29 mouse cellular contexts compared by ENCODE assay signal in the genomic region with DNA sequence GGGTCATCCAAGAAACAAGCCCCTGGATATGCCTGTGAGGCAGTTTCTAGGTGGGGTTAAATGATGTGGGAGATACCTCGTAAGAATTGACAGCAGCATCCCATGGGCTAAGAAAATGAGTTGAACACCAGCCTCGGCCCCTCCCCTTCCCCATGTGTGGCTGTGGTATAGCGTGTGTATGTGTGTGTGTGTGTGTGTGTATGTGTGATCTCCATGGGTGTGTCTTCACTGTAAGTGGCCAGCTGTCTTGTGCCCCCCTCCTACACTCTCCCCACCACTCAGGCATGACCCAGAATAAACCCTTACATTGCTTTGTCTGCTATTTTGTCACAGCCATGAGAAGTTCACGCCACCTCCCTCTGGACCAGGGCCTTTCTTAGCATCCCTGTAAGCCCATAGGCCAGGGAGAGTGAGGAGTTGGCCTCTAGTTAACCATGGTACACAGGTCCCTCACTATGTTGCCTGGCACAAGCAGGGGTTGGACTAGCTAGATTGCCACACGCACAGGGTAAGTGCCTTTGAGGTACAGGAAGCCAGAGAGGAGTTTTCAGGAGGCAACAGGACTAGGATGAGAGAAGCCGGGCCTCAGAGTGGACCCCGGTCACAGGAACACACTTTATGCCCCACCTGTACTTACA. TPM values are rescaled to one million over a fixed set of nuclear protein-coding genes. Genes with fewer than 3 reads are reported as not detected.
A peak's percentile ranks its signal among the peaks of the same experiment; 100 is the strongest.
DNase-seq lines count a peak whose midpoint lies in the region; ATAC-seq and TF ChIP-seq lines count a peak whose summit lies in the region.
"Had no signal": no experiment of that assay in that cellular context is flagged by ENCODE, and none has a peak within 500 bp of the region (broad histone marks: within the 10 kb centered on the region; RNA-seq: fewer than 3 reads in every experiment).

No protein-coding gene starts in this region.

- H3K4me3 ChIP-seq in hindbrain, embryonic 13.5 days: no peak overlapping the region
- no peak overlapping the region for H3K4me3 ChIP-seq in hindbrain, embryonic 10.5 days
- no peak overlapping the region for H3K4me3 ChIP-seq in liver, adult 2 months (ENCODE audit: insufficient read depth, low read depth, low read length)
- H3K4me3 ChIP-seq in liver, embryonic 11.5 days (ENCODE audit: low read depth, low read length): no peak overlapping the region
- H3K4me3 ChIP-seq in lung, embryonic 16.5 days (ENCODE audit: low read length): no peak overlapping the region
- H3K4me3 ChIP-seq in lung, adult 2 months (replicated peaks; ENCODE audit: extremely low read depth, low read depth, low read length): no peak overlapping the region
- H3K4me3 ChIP-seq: embryonic facial prominence, embryonic 15.5 days; erythroblast, embryonic 14.5 days; forebrain, embryonic 10.5 days; gastrocnemius, adult 2 months; heart, embryonic 12.5 days had no signal

- peak overlapping the region; percentile 30; the same call in 1 of the 2 replicates for H3K27ac ChIP-seq in hindbrain, embryonic 13.5 days
- no peak overlapping the region for H3K27ac ChIP-seq in hindbrain, embryonic 10.5 days
- no peak overlapping the region for H3K27ac ChIP-seq in liver, adult 2 months (replicated peaks; ENCODE audit: insufficient read depth, low read depth, low read length)
- no peak overlapping the region for H3K27ac ChIP-seq in liver, embryonic 11.5 days (ENCODE audit: low read depth, low read length)
- peak overlapping the region; percentile 82 for H3K27ac ChIP-seq in lung, embryonic 16.5 days (ENCODE audit: low read length)
- H3K27ac ChIP-seq: embryonic facial prominence, embryonic 15.5 days; forebrain, embryonic 10.5 days; gastrocnemius, adult 2 months had no signal

- WGBS in hindbrain, embryonic 13.5 days: 91% methylated on average over 7 of the region's 7 CpGs
- WGBS in hindbrain, embryonic 10.5 days: 86% methylated on average over 7 of the region's 7 CpGs
- 75% methylated on average over 7 of the region's 7 CpGs for WGBS in liver, adult 2 months
- 83% methylated on average over 7 of the region's 7 CpGs for WGBS in liver, embryonic 11.5 days
- WGBS in lung, embryonic 16.5 days: 76% methylated on average over 7 of the region's 7 CpGs
- WGBS in lung, adult 2 months: 82% methylated on average over 7 of the region's 7 CpGs

- H3K4me2 ChIP-seq in hindbrain, embryonic 13.5 days: no peak overlapping the region
- no peak overlapping the region for H3K4me2 ChIP-seq in liver, embryonic 11.5 days
- no peak overlapping the region for H3K4me2 ChIP-seq in lung, embryonic 16.5 days (ENCODE audit: low read depth, low read length)
- H3K4me2 ChIP-seq: embryonic facial prominence, embryonic 15.5 days; heart, embryonic 12.5 days had no signal

- H3K9me3 ChIP-seq in hindbrain, embryonic 13.5 days: no peaks in the 10 kb centered on the region
- no peaks in the 10 kb centered on the region for H3K9me3 ChIP-seq in hindbrain, embryonic 10.5 days
- no peaks in the 10 kb centered on the region for H3K9me3 ChIP-seq in liver, embryonic 11.5 days (ENCODE audit: control insufficient read depth, low read length)
- no peaks in the 10 kb centered on the region for H3K9me3 ChIP-seq in lung, embryonic 16.5 days (ENCODE audit: control insufficient read depth, low read length)
- H3K9me3 ChIP-seq: embryonic facial prominence, embryonic 15.5 days; forebrain, embryonic 10.5 days; G1E; heart, embryonic 12.5 days had no signal

- no peaks in the 10 kb centered on the region for H3K27me3 ChIP-seq in hindbrain, embryonic 13.5 days
- H3K27me3 ChIP-seq in hindbrain, embryonic 10.5 days (ENCODE audit: insufficient read depth, poor library complexity, severe bottlenecking): no peaks in the 10 kb centered on the region
- no peaks in the 10 kb centered on the region for H3K27me3 ChIP-seq in liver, adult 2 months (ENCODE audit: control insufficient read depth, insufficient read depth, low read length)
- no peaks in the 10 kb centered on the region for H3K27me3 ChIP-seq in liver, embryonic 11.5 days (replicated peaks; ENCODE audit: control insufficient read depth, insufficient read depth, low read length)
- no peaks in the 10 kb centered on the region for H3K27me3 ChIP-seq in lung, embryonic 16.5 days (ENCODE audit: control insufficient read depth, insufficient read depth, low read depth, low read length)
- H3K27me3 ChIP-seq: embryonic facial prominence, embryonic 15.5 days had no signal

- no peak for TF ChIP-seq CTCF in liver, adult 2 months (IDR thresholded peaks at IDR 0.05; ENCODE audit: low read depth, low read length)
- TF ChIP-seq CTCF in lung, adult 2 months (IDR thresholded peaks at IDR 0.05; ENCODE audit: insufficient read depth, low read length): no peak

- H3K4me1 ChIP-seq in hindbrain, embryonic 13.5 days (replicated peaks): peaks cover 19% of the 10 kb centered on the region
- peaks cover 25% of the 10 kb centered on the region for H3K4me1 ChIP-seq in hindbrain, embryonic 10.5 days (replicated peaks)
- H3K4me1 ChIP-seq in liver, adult 2 months (ENCODE audit: control insufficient read depth, insufficient read depth, low read length): peaks cover 10% of the 10 kb centered on the region
- H3K4me1 ChIP-seq in liver, embryonic 11.5 days (replicated peaks; ENCODE audit: control insufficient read depth, insufficient read depth, low read length): no peaks in the 10 kb centered on the region; the same call in 1 of the 2 replicates
- peaks cover 22% of the 10 kb centered on the region for H3K4me1 ChIP-seq in lung, embryonic 16.5 days (replicated peaks; ENCODE audit: control insufficient read depth, insufficient read depth, low read length)
- no peaks in the 10 kb centered on the region for H3K4me1 ChIP-seq in lung, adult 2 months (ENCODE audit: control insufficient read depth, insufficient read depth, low read length)
- H3K4me1 ChIP-seq: embryonic facial prominence, embryonic 15.5 days had no signal

- DNase-seq in hindbrain, embryonic 10.5 days (ENCODE audit: low spot score): no peak
- DNase-seq in liver, adult 2 months (ENCODE audit: extremely low read depth, low read depth, low spot score): peak; percentile 57
- DNase-seq in liver, embryonic 11.5 days (ENCODE audit: low spot score): no peak
- no peak for DNase-seq in lung, adult 2 months
- DNase-seq in adipocyte (ENCODE audit: low spot score): peak; percentile 74
- DNase-seq: adrenal gland, postnatal 10 days; B cell, adult 2 months; cerebellum, adult 11 months; cerebellum, adult 8-10 months; cerebellum, postnatal 14 days; embryo, embryonic 11 days; gastrocnemius, adult 2 months; gastrocnemius, postnatal 25 days; heart, postnatal 36 days had no signal

- no peaks in the 10 kb centered on the region for H3K79me2 ChIP-seq in liver, adult 2 months (ENCODE audit: control insufficient read depth, insufficient read depth, low read length)

- H3K36me3 ChIP-seq in hindbrain, embryonic 13.5 days: peaks cover 29% of the 10 kb centered on the region
- peaks cover 28% of the 10 kb centered on the region for H3K36me3 ChIP-seq in hindbrain, embryonic 10.5 days
- peaks cover 19% of the 10 kb centered on the region; the same call in 1 of the 2 replicates for H3K36me3 ChIP-seq in liver, adult 2 months (ENCODE audit: control insufficient read depth, insufficient read depth, low read length)
- peaks cover 13% of the 10 kb centered on the region for H3K36me3 ChIP-seq in liver, embryonic 11.5 days (ENCODE audit: control insufficient read depth, insufficient read depth, low read length)
- peaks cover 10% of the 10 kb centered on the region for H3K36me3 ChIP-seq in lung, embryonic 16.5 days (ENCODE audit: control insufficient read depth, insufficient read depth, low read length)

- no peak for TF ChIP-seq POLR2A in liver, adult 2 months (IDR thresholded peaks at IDR 0.05; ENCODE audit: extremely low read depth, insufficient read depth, low read length)
- no peak for TF ChIP-seq POLR2A in lung, adult 2 months (IDR thresholded peaks at IDR 0.05; ENCODE audit: borderline replicate concordance, extremely low read depth, low read depth, low read length)

- no peak overlapping the region for H3K9ac ChIP-seq in hindbrain, embryonic 13.5 days
- H3K9ac ChIP-seq in liver, adult 2 months (ENCODE audit: low read depth, low read length): no peak overlapping the region
- H3K9ac ChIP-seq in liver, embryonic 11.5 days (ENCODE audit: low read depth, low read length): no peak overlapping the region
- peak overlapping the region; percentile 39; the same call in 1 of the 2 replicates for H3K9ac ChIP-seq in lung, embryonic 16.5 days (ENCODE audit: low read length)
- H3K9ac ChIP-seq: embryonic facial prominence, embryonic 15.5 days; heart, embryonic 12.5 days had no signal

- no peak for ATAC-seq in hindbrain, embryonic 13.5 days (ENCODE audit: low FRiP score)
- ATAC-seq in liver, embryonic 11.5 days (replicated peaks; ENCODE audit: low FRiP score): no peak
- 0 out of 2 replicates have a peak, but pooled peaks have one; percentile 15 for ATAC-seq in lung, embryonic 16.5 days (ENCODE audit: low read depth)
- ATAC-seq: CD4-positive, CD25-positive, alpha-beta regulatory T cell, adult 4 months; forebrain, embryonic 14.5 days; hindbrain, embryonic 16.5 days had no signal

RNA-seq across cellular contexts. Expression of a gene that starts 14.3 kb away (rescaled TPM):
- 0.17 and 0.26 TPM in 2 replicates for polyA plus RNA-seq in hindbrain, embryonic 13.5 days (2015; fragmentation: Nextera tagmentation; extraction: Ambion mirVana)
- polyA plus RNA-seq in hindbrain, embryonic 10.5 days (2016; fragmentation: Nextera tagmentation; extraction: Ambion mirVana): not detected in 2 replicates
- total RNA-seq in liver, adult 2 months (2014; rRNA removed): 419 and 551 TPM in 2 replicates
- 1,418 and 1,707 TPM in 2 replicates for polyA plus RNA-seq in liver, adult 2 months (2012; rRNA removed)
- 14.5 and 15.2 TPM in 2 replicates for polyA plus RNA-seq in liver, embryonic 11.5 days (2014; fragmentation: Nextera tagmentation; extraction: Ambion mirVana)
- 11.6 and 17.4 TPM in 2 replicates for polyA plus RNA-seq in lung, embryonic 16.5 days (2015; fragmentation: Nextera tagmentation; extraction: Ambion mirVana)
- polyA plus RNA-seq in lung, adult 2 months (2012; rRNA removed): 4.7 and 6.1 TPM in 2 replicates
- total RNA-seq: G1E; granulocyte monocyte progenitor cell, adult 5-6 weeks had no signal
- polyA plus RNA-seq: CD4-positive, CD25-positive, alpha-beta regulatory T cell, adult 4 months; embryonic facial prominence, embryonic 11.5 days; forebrain, embryonic 10.5 days; forebrain, embryonic 14.5 days; G1E had no signal

RNA-seq across cellular contexts. Expression of a gene that starts 20.7 kb away (rescaled TPM):
- polyA plus RNA-seq in hindbrain, embryonic 13.5 days (2015; fragmentation: Nextera tagmentation; extraction: Ambion mirVana): 0.06 and 0.10 TPM in 2 replicates
- not detected in 2 replicates for polyA plus RNA-seq in hindbrain, embryonic 10.5 days (2016; fragmentation: Nextera tagmentation; extraction: Ambion mirVana)
- total RNA-seq in liver, adult 2 months (2014; rRNA removed): not detected in 2 replicates
- not detected in 2 replicates for polyA plus RNA-seq in liver, adult 2 months (2012; rRNA removed)
- polyA plus RNA-seq in liver, embryonic 11.5 days (2014; fragmentation: Nextera tagmentation; extraction: Ambion mirVana): not detected in 2 replicates
- 0.09 and 0.19 TPM in 2 replicates for polyA plus RNA-seq in lung, embryonic 16.5 days (2015; fragmentation: Nextera tagmentation; extraction: Ambion mirVana)
- polyA plus RNA-seq in lung, adult 2 months (2012; rRNA removed): 0.12 and 0.20 TPM in 2 replicates
- total RNA-seq: common myeloid progenitor, adult 5-6 weeks; G1E; gastrocnemius, adult 2 months; gastrocnemius, postnatal 25 days; granulocyte monocyte progenitor cell, adult 5-6 weeks; heart, adult 8-10 months; heart, postnatal 36 days had no signal
- polyA plus RNA-seq: brain, embryonic 14.5 days; CD4-positive, CD25-positive, alpha-beta regulatory T cell, adult 4 months; embryonic facial prominence, embryonic 11.5 days; erythroblast, embryonic 14.5 days; forebrain, embryonic 10.5 days; G1E had no signal

RNA-seq across cellular contexts. Expression of a gene that starts 34.7 kb away (rescaled TPM):
- polyA plus RNA-seq in hindbrain, embryonic 13.5 days (2015; fragmentation: Nextera tagmentation; extraction: Ambion mirVana): 35.2 and 35.8 TPM in 2 replicates
- 41.1 and 43.3 TPM in 2 replicates for polyA plus RNA-seq in hindbrain, embryonic 10.5 days (2016; fragmentation: Nextera tagmentation; extraction: Ambion mirVana)
- 16.6 and 17.9 TPM in 2 replicates for total RNA-seq in liver, adult 2 months (2014; rRNA removed)
- 11.9 and 12.6 TPM in 2 replicates for polyA plus RNA-seq in liver, adult 2 months (2012; rRNA removed)
- 29.5 and 34.0 TPM in 2 replicates for polyA plus RNA-seq in liver, embryonic 11.5 days (2014; fragmentation: Nextera tagmentation; extraction: Ambion mirVana)
- polyA plus RNA-seq in lung, embryonic 16.5 days (2015; fragmentation: Nextera tagmentation; extraction: Ambion mirVana): 35.6 and 36.2 TPM in 2 replicates
- 14.5 and 17.9 TPM in 2 replicates for polyA plus RNA-seq in lung, adult 2 months (2012; rRNA removed)

Comparison
In these comparisons a context has a peak if more than half of its experiments do, and no peak if none do; other contexts are left out.
1. H3K27ac ChIP-seq: peak in hindbrain, embryonic 13.5 days (single experiment) and lung, embryonic 16.5 days (single experiment); none in hindbrain, embryonic 10.5 days (single experiment), liver, adult 2 months (single experiment) and liver, embryonic 11.5 days (single experiment).
2. DNase-seq: peak in liver, adult 2 months (single experiment) and adipocyte (single experiment); none in hindbrain, embryonic 10.5 days (single experiment), liver, embryonic 11.5 days (single experiment) and lung, adult 2 months (single experiment).
3. RNA of a gene that starts 14.3 kb away (polyA plus RNA-seq): 1,418 to 1,707 TPM in liver, adult 2 months; 14.5 to 15.2 TPM in liver, embryonic 11.5 days, 11.6 to 17.4 TPM in lung, embryonic 16.5 days, 4.7 to 6.1 TPM in lung, adult 2 months, 0.17 to 0.26 TPM in hindbrain, embryonic 13.5 days and not detected in hindbrain, embryonic 10.5 days; every median in the first group is over 10 times any median in the second.